ENCODE assay signal across 10 mouse cellular contexts in the genomic region with DNA sequence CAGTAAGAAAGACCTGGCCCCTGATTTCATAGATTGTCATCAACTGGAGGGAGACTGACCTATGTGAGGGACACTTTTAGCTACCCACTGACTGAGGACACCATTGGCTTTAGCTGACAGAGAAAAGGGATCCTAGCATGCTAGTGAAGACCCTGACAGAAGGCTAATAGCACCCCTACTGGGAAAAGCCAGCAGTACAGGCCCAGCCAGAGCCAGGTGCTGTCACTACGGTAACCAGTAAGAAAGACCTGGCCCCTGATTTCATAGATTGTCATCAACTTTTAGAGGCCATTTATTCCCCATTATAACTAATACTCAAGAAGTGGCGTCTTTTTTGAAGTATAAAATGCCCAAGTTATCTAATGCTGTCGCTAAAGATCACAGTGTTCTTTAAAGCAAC.
A peak's percentile ranks its signal among the peaks of the same experiment; 100 is the strongest.
DNase-seq lines count a peak whose midpoint lies in the region; ATAC-seq lines count a peak whose summit lies in the region.
"Had no signal": no experiment of that assay in that cellular context is flagged by ENCODE, and none has a peak within 500 bp of the region (broad histone marks: within the 10 kb centered on the region; RNA-seq: fewer than 3 reads in every experiment).

No protein-coding gene starts in this region.

- no peak overlapping the region for H3K27ac ChIP-seq in hindbrain, embryonic 11.5 days (ENCODE audit: low read depth, low read length)
- no peak overlapping the region for H3K27ac ChIP-seq in hindbrain, embryonic 13.5 days
- H3K27ac ChIP-seq: hindbrain, embryonic 14.5 days; liver, embryonic 15.5 days had no signal

- no peaks in the 10 kb centered on the region for H3K36me3 ChIP-seq in hindbrain, embryonic 11.5 days (ENCODE audit: control insufficient read depth, insufficient read depth, low read length)
- no peaks in the 10 kb centered on the region for H3K36me3 ChIP-seq in hindbrain, embryonic 13.5 days
- H3K36me3 ChIP-seq: liver, embryonic 15.5 days had no signal

- H3K4me2 ChIP-seq in hindbrain, embryonic 11.5 days (replicated peaks; ENCODE audit: low read depth, low read length) = no peak overlapping the region
- no peak overlapping the region for H3K4me2 ChIP-seq in hindbrain, embryonic 13.5 days
- H3K4me2 ChIP-seq: hindbrain, embryonic 14.5 days; liver, embryonic 15.5 days had no signal

- no peaks in the 10 kb centered on the region for H3K4me1 ChIP-seq in hindbrain, embryonic 11.5 days (replicated peaks; ENCODE audit: control insufficient read depth, insufficient read depth, low read length)
- H3K4me1 ChIP-seq in hindbrain, embryonic 13.5 days (replicated peaks) = no peaks in the 10 kb centered on the region
- H3K4me1 ChIP-seq: liver, embryonic 15.5 days had no signal

- DNase-seq in hindbrain, embryonic 11.5 days (ENCODE audit: low spot score) = peak; percentile 38
- peak; percentile 12 for DNase-seq in CD4-positive helper T cell, adult 2 months (ENCODE audit: low read depth, low spot score)
- peak; percentile 28 for DNase-seq in adipocyte (ENCODE audit: low spot score)
- DNase-seq in ovary, postnatal 14 days (ENCODE audit: low spot score) = no peak
- DNase-seq in layer of hippocampus, adult 9-11 months = no peak
- DNase-seq in gastrocnemius, adult 18-20 months (ENCODE audit: low spot score) = no peak

- no peaks in the 10 kb centered on the region for H3K9me3 ChIP-seq in hindbrain, embryonic 11.5 days (ENCODE audit: control insufficient read depth, low read length)
- no peaks in the 10 kb centered on the region for H3K9me3 ChIP-seq in hindbrain, embryonic 13.5 days
- H3K9me3 ChIP-seq: liver, embryonic 15.5 days had no signal

- no peak overlapping the region for H3K9ac ChIP-seq in hindbrain, embryonic 11.5 days (ENCODE audit: low read depth, low read length)
- no peak overlapping the region for H3K9ac ChIP-seq in hindbrain, embryonic 13.5 days
- H3K9ac ChIP-seq: hindbrain, embryonic 14.5 days; liver, embryonic 15.5 days had no signal

- WGBS in hindbrain, embryonic 11.5 days = 59% methylated on average over 3 of the region's 3 CpGs
- WGBS in hindbrain, embryonic 13.5 days = 52% methylated on average over 3 of the region's 3 CpGs

- no peak overlapping the region for H3K4me3 ChIP-seq in hindbrain, embryonic 11.5 days (ENCODE audit: low read depth, low read length)
- H3K4me3 ChIP-seq in hindbrain, embryonic 13.5 days = no peak overlapping the region
- H3K4me3 ChIP-seq: liver, embryonic 15.5 days had no signal

- no peak for ATAC-seq in hindbrain, embryonic 11.5 days (ENCODE audit: low FRiP score)
- no peak for ATAC-seq in hindbrain, embryonic 13.5 days (ENCODE audit: low FRiP score)
- 0 out of 2 replicates have a peak, but pooled peaks have one; percentile 64 for ATAC-seq in megakaryocyte-erythroid progenitor cell, adult 5-6 weeks (replicated peaks; ENCODE audit: low FRiP score, low TSS enrichment, poor library complexity, severe bottlenecking)

- H3K27me3 ChIP-seq in hindbrain, embryonic 11.5 days (ENCODE audit: control insufficient read depth, insufficient read depth, low read length) = no peaks in the 10 kb centered on the region
- H3K27me3 ChIP-seq in hindbrain, embryonic 13.5 days = no peaks in the 10 kb centered on the region
- H3K27me3 ChIP-seq: liver, embryonic 15.5 days had no signal

Comparison
In these comparisons a context has a peak if more than half of its experiments do, and no peak if none do; other contexts are left out.
1. DNase-seq: peak in hindbrain, embryonic 11.5 days (single experiment), CD4-positive helper T cell, adult 2 months (single experiment) and adipocyte (single experiment); none in ovary, postnatal 14 days (single experiment), layer of hippocampus, adult 9-11 months (single experiment) and gastrocnemius, adult 18-20 months (single experiment).